Mouse (Mus musculus): ENCODE results near the gene Ankzf1.

Ankzf1 gene

DNA sequence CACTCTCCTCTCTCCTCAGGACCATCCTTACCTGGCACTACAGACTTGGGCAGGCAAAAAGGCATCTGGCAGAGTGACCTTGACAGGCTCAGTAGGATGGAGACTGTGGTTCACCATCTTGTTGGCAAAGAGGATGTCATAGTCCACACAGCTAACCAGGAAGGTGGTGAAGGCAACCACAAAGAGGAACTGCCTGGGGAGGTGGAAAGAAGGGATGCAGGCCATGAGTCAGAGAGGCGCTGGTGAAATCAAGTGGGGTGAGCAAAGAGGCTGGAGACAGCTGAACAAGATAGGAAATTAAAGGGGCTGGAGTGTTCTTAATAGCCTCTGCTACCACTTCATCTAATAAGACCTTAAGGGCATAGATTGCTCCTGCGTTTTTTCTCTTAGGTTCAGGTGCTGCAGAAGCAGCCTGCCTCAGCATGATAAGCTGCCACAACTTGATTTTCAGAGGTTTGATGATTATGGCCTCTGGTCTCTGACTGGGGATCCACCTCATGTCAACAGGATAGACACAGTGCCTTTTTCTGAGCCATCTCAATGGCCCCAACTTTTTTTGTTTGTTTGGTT is 4.0 kb upstream of the Ankzf1 start:
- in situ Hi-C loops (cut with MboI, MseI): no loop called here

DNA sequence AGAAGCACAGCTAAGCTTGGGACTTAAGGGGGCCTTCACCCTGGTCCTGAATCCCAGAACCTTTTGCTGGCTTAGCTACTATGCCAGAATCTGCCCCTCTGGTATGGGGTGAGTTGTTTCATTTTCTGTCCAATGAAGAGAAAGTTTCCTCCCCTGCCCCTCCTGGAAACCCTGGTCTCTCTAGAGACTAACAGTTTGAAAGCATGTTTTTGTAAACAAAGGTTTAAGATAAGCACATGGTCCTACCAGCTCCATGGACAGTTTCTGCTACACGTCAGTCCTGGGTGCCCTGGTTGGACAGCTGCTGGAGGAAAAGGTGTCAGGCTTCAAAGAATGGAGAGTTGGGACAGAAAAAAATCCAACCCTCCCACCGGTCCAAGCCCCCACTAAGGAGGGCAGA is 1.4 kb upstream of the Ankzf1 start:
- in situ Hi-C loops (cut with MboI, MseI): loop anchor here (10.0 kb wide), 1 partner anchor 64 kb away; no protein-coding TSS in a partner anchor

- in situ Hi-C loops (cut with MboI, MseI): loop anchor here (10.0 kb wide), 1 partner anchor 64 kb away; no protein-coding TSS in a partner anchor
Observed at GRCm38 (mm10) chr1:75191258-75191621, 711 bp upstream of the Ankzf1 start.

- in situ Hi-C loops (cut with MboI, MseI): loop anchor here (10.0 kb wide), 1 partner anchor 62 kb away; no protein-coding TSS in a partner anchor
Observed at GRCm38 (mm10) chr1:75192452-75192851, 501 bp downstream of the Ankzf1 start.

- in situ Hi-C loops (cut with MboI, MseI): no loop called here
Observed at GRCm38 (mm10) chr1:75201236-75201635, 9.3 kb downstream of the Ankzf1 start.

DNA sequence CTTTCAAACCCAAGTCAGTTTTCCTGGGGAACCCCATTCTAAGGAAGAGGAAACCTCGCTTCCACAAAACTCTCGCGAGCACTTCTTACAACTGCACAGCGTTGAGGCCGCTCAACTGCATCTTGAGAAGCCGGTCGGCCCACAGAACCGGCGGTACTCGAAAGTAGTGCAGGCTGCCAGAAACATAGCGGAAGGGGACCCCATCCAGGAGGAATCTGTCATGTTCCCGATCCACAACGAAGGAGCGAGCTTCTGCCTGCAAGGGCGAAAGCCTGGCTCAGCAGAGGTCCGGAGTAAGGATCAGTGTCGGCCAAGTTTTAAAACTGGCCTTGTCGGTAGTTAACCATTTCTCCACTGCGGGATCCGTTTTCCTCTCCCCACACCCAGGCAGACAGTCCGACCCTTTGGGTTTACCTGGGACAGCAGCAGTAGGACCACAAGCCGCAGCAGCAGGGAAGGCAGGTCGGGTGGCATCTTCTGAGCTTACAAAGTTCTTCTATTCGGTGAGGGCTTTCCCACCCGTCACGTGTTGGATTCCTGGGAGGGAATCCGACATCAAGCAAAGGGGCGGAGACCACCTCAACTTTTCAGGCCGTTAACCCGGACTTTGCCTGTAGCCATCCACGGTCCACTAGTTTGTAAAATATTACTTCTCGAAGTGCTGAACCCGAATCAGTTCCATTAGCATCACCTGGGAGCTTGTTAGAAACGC is 17.2 kb downstream of the Ankzf1 start:
- in situ Hi-C loops (cut with MboI, MseI): no loop called here

- in situ Hi-C loops (cut with MboI, MseI): no loop called here
Observed at GRCm38 (mm10) chr1:75210136-75211087, 18.5 kb downstream of the Ankzf1 start, which contains the start of the genes Glb1l and Stk16. TSS of gene Glb1l (minus strand) at chr1:75210813. TSS of gene Stk16 (plus strand) at chr1:75210838.

DNA sequence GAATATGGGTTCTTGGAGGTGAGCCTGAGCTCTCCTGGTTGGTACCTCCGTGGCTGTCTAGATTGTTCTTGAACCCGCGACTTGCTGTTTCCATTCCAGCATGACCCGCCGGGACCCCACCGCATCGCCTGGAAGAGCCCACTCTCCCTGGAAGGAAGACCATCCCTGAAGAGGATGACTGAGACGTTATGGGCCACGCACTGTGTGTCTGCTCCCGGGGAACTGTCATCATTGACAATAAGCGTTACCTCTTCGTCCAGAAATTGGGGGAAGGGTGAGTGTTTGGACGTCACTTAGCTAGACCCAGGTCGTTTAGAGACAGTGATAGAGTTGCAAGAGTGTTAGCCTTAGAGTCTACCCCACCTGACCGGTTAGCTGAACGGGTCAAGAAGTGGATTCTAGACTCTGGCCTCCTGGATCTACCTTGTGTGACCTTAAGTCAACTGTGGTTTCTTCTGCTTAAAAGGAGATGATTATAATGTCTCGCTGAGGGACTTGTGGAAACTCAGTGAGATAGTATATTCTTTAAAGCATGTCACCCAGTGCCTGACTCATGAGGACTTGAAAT is 19.3 kb downstream of the Ankzf1 start:
- in situ Hi-C loops (cut with MboI, MseI): no loop called here

DNA sequence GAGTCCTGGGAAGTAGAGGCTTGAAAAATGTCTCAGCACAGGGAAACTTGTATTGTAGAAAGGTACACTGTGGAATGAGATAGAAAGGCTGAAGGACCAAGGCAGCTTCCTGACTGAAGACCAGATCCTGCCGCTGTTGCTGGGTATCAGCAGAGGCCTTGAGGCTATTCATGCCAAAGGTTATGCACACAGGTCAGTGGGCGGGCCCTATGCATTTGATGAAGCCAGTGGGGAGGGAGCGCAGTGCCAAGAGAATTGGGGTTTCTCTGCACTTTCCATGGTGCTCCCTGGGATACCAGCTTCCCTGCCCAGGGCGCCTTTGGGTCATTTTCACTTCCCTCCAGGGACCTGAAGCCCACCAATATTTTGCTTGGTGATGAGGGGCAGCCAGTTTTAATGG is 20.6 kb downstream of the Ankzf1 start:
- in situ Hi-C loops (cut with MboI, MseI): no loop called here

DNA sequence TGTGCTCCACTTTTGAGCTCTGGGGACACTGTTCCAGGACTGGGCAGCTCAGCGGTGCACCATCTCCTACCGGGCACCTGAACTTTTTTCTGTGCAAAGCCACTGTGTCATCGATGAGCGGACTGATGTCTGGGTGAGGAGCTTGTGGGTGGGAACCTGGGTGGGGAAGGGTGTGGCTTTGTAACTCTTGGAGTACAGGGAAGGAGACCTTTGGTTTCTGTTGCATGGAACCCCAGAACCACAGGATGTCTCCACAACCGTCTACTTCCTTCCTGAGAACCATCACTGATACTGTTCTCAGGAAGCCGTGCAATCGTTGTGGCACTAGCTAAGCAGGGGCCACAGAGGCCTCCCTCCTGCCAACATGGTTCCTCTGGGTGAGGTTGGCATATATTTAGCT is 21.1 kb downstream of the Ankzf1 start:
- in situ Hi-C loops (cut with MboI, MseI): no loop called here

DNA sequence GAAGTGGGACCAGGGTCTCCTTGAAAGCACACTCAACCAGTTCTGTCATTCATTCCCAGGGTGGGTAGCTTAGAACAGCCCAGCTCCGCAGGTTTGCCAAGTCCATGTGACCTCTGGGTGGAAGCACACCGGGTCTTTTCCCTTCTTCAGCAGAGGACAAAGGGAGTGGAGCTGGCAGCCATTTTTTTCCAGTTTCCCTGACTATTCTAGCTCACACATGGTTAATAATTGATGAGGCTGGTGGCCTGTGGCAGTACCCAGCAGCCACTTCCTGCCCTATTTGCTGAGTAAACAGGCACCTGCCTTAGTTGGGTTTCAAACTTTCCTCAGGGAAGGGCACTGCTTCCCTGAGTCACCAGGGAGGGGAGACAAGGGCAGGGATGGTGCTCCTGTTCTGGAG is 22.5 kb downstream of the Ankzf1 start:
- in situ Hi-C loops (cut with MboI, MseI): no loop called here

DNA sequence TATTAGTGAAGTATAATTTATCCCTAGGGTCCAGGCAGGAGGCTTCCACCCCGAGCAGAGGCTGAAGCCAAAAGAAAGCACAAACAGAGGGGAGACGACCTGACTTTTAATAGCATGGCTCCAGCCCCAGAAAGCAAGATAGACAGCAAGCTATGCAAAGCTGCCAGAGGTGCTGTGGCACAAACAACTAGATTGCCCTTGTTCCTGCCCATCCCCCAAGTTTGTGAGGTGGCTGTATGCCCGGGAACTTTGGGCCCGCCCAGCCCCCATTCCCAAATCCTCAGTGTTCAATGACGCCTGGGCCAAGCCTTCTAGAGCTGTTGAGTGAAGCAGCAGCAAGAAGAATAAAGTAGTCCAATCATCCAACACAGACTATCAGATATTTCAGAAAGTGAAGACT is 22.9 kb downstream of the Ankzf1 start:
- in situ Hi-C loops (cut with MboI, MseI): loop anchor here (5.0 kb wide), 1 partner anchor 102 kb away; the partner anchor contains the start of gene Dnpep

DNA sequence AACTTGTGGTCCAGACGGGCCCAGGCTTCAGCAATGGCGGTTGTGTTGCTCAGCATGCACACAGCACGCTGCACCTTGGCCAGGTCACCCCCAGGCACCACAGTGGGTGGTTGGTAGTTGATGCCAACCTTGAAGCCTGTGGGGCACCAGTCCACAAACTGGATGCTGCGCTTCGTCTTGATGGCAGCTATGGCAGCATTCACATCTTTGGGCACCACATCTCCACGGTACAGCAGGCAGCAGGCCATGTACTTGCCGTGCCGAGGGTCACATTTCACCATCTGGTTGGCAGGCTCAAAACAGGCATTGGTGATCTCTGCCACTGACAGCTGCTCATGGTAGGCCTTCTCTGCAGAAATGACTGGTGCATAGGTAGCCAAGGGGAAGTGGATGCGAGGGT is 23.8 kb downstream of the Ankzf1 start:
- in situ Hi-C loops (cut with MboI, MseI): loop anchor here (5.0 kb wide), 1 partner anchor 102 kb away; the partner anchor contains the start of gene Dnpep

DNA sequence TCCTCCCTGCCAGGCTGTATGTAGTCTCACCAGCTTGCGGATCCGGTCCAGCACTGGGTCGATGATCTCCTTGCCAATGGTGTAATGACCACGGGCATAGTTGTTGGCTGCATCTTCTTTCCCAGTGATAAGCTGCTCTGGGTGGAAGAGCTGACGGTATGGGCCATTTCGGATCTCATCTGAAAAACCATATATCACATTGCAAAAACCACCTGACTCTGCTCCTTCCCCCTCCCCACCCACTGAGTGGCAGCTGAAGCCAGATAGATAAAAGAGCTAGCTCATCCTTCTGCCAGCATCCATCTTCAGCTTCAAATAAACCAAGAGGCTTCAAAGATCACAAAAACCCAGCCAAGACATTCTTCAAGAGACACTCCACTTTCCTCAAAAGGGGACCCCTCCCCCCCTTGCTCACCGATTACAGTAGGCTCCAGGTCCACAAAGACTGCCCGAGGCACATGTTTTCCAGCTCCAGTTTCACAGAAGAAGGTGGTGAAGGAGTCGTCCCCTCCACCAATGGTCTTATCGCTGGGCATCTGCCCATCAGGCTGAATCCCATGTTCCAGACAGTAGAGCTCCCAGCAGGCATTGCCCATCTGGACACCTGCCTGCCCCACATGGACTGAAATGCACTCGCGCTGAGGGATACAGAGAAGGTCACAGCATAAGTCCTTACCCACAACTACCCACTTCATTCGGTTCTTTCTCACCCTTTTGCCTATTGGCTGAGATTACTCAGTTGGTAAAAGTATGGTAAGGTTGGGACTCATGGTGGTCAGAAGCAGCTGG is 25.0 kb downstream of the Ankzf1 start:
- in situ Hi-C loops (cut with MboI, MseI): loop anchor here (5.0 kb wide), 1 partner anchor 100 kb away; the partner anchor contains the start of gene Dnpep

- in situ Hi-C loops (cut with MboI, MseI): loop anchor here (5.0 kb wide), 1 partner anchor 99 kb away; the partner anchor contains the start of gene Dnpep
Observed at GRCm38 (mm10) chr1:75217893-75218226, 25.9 kb downstream of the Ankzf1 start.

DNA sequence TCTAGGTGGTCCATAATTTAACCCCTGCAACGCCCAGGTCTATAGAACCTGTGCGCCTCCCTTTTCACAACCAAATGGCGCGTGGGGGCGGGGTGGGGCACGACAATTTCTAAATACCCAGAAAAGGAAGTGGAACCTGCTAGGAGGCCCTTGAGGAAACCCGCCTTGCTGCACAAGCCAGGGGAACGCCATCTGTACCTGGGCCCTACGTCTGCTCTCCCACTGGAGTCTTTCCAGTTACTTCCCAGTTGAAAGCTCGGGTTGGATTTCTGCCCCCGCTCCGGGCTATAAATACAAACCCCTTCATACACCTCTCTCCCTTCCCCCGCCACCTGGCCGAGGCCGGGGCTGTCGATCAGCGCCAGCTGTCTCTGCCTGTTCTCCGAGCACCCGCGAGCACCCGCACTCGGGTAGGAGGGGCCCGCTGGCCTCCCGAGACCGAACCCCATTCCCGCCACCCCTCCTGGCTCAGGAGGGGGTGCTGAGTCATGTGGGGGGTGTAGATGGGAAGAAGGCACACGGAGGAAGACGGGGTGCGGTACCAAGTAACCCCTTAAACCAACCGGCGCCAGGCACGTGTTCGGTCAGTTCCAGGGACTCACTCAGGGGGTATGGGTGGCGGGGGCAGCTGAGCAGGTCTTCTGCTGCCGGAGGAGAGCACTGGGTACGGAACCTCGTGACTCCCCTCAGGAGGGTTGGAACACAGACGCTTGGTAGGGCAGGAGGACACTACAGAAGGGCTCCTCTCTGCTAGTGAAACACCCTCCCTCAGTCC is 26.5 kb downstream of the Ankzf1 start:
- in situ Hi-C loops (cut with MboI, MseI): loop anchor here (5.0 kb wide), 1 partner anchor 99 kb away; the partner anchor contains the start of gene Dnpep

GRCm38 (mm10) chr1:75219078-75219477 is 27.1 kb downstream of the Ankzf1 start:
- in situ Hi-C loops (cut with MboI, MseI): loop anchor here (5.0 kb wide), 1 partner anchor 98 kb away; the partner anchor contains the start of gene Dnpep

DNA sequence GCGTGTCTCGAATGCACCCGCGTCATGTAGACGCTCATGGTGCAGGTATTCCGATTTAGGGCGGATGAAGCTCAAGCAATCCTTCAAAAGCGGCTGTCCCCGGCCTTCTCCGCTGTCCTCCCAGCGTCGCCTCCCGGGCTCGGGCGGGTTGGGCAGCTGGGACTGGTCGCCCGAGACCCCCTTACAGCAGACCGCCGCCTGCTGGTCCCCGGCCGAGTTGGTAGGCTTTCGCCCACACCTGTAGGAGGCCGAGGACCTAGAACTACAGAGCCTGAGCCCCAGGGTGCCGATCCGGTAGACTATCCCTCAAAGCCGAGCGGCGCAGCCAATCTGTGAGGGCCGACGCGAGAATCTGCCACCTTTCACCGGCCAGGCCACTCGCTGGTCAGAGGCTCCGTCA is 27.6 kb downstream of the Ankzf1 start, which contains the start of gene Tuba4a:
Tuba4a (minus strand) TSS at position 335 of the 400 bp plus-strand sequence.
- in situ Hi-C loops (cut with MboI, MseI): loop anchor here (5.0 kb wide), 1 partner anchor 98 kb away; the partner anchor contains the start of gene Dnpep

- in situ Hi-C loops (cut with MboI, MseI): no loop called here
Observed at GRCm38 (mm10) chr1:75221538-75221937, 29.6 kb downstream of the Ankzf1 start.

DNA sequence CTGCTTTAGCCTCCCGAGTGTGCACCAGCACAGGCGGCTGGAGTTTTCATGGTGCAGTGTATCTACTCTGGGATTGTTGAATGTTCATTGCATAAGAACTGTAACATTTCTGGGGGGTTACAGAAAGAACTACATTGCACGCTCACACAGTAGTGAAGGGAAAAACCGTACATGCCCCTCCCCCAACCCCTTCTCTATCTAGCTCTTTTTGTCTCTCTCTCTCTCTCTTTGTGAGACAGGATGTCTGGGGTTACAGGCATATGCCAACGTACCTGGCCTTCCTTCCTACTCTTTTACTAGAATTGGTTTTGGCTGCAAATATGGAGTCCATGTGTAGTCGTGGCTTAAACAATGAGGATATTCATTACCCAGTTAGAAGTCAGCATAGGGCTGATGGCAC is 31.0 kb downstream of the Ankzf1 start:
- in situ Hi-C loops (cut with MboI, MseI): no loop called here
